Mouse (Mus musculus) erythroid progenitor cell, adult 5-6 weeks (primary cell): ENCODE measurements around the gene Ap4m1. TPM values are rescaled to one million over a fixed set of nuclear protein-coding genes. Genes with fewer than 3 reads are reported as not detected.

Experiments
- ATAC-seq: replicated peaks from 2 replicates; pipeline ENCODE4 v1.8.0; 2016; ENCODE audit warnings: moderate number of reproducible peaks, mild to moderate bottlenecking, moderate TSS enrichment, inconsistent platforms; ENCODE audit not compliant: poor library complexity, low FRiP score, severe bottlenecking
- total RNA-seq, 2 experiments: library from RNA; stranded (forward) in 1 of 2; stranded (reverse) in 1 of 2; fragments of 150-400 nt in 1 of 2; fragments of 186-747, 209-891 nt in 1 of 2; gene quantifications; 2 replicates each; pipeline versions ENCODE4 v1.2.3 to v1.2.4; 2015 to 2017; ENCODE audit warnings: low replicate concordance in 2 of 2

The Ap4m1 gene
- total RNA-seq (2015; ENCODE audit: low replicate concordance), result 9.6 and 16.2 TPM in 2 replicates
- total RNA-seq (2017; ENCODE audit: low replicate concordance), result 18.1 and 19.4 TPM in 2 replicates

- peak; percentile 85 for ATAC-seq
Measured at GRCm38 (mm10) chr5:138171695-138172491, at the start of gene Ap4m1, which contains the start of gene Mcm7. Gene Ap4m1 (plus strand): TSS chr5:138172002. Gene Mcm7 (minus strand): TSS chr5:138172422.

GRCm38 (mm10) chr5:138132425-138133064, 39.3 kb upstream of the Ap4m1 start:
- no peak for ATAC-seq

- ATAC-seq, result 0 out of 2 replicates have a peak, but pooled peaks have one; percentile 40
Measured at GRCm38 (mm10) chr5:138137257-138137656, 34.5 kb upstream of the Ap4m1 start.

- peak; percentile 80 for ATAC-seq
Measured at GRCm38 (mm10) chr5:138137935-138138549, 33.8 kb upstream of the Ap4m1 start.

GRCm38 (mm10) chr5:138138585-138138984, 33.2 kb upstream of the Ap4m1 start:
- ATAC-seq, result no peak

GRCm38 (mm10) chr5:138154390-138154789, 17.4 kb upstream of the Ap4m1 start:
- no peak for ATAC-seq

GRCm38 (mm10) chr5:138155443-138155976, 16.3 kb upstream of the Ap4m1 start, which contains the start of gene Zfp113:
Gene Zfp113 (minus strand): TSS chr5:138155744.
- peak; percentile 95 for ATAC-seq

- ATAC-seq, result no peak
Measured at GRCm38 (mm10) chr5:138160224-138160762, 11.5 kb upstream of the Ap4m1 start.

- peak; percentile 97 for ATAC-seq
Measured at GRCm38 (mm10) chr5:138160842-138161665, 10.7 kb upstream of the Ap4m1 start, which contains the start of gene Cops6. Gene Cops6 (plus strand): TSS chr5:138161071.

- no peak for ATAC-seq
Measured at GRCm38 (mm10) chr5:138163046-138163445, 8.8 kb upstream of the Ap4m1 start.

GRCm38 (mm10) chr5:138163610-138164009, 8.2 kb upstream of the Ap4m1 start:
- no peak for ATAC-seq

- no peak for ATAC-seq
Measured at GRCm38 (mm10) chr5:138165594-138165993, 6.2 kb upstream of the Ap4m1 start.

- peak; percentile 81 for ATAC-seq
Measured at GRCm38 (mm10) chr5:138170936-138171561, 753 bp upstream of the Ap4m1 start.

- no peak for ATAC-seq
Measured at GRCm38 (mm10) chr5:138173217-138173616, 1.4 kb downstream of the Ap4m1 start.

GRCm38 (mm10) chr5:138186950-138187638, 15.3 kb downstream of the Ap4m1 start, which contains the start of the genes Taf6 and Cnpy4:
Gene Taf6 (minus strand): TSS chr5:138187451.
Gene Cnpy4 (plus strand): TSS chr5:138187485.
- peak; percentile 86 for ATAC-seq

- peak; percentile 86 for ATAC-seq
Measured at GRCm38 (mm10) chr5:138187661-138188306, 16.0 kb downstream of the Ap4m1 start.
